Mouse (Mus musculus) liver, embryonic 14.5 days (tissue): ENCODE results near the gene Pkd1. TPM values are rescaled to one million over a fixed set of nuclear protein-coding genes. Genes with fewer than 3 reads are reported as not detected.

ENCODE experiments used
- ATAC-seq: fragments of 200-750 bp; cut with Nextera tagmentation; 2 replicates; pipeline ENCODE4 v1.8.0; 2017; ENCODE audit warnings: moderate number of reproducible peaks, mild to moderate bottlenecking, moderate library complexity; ENCODE audit not compliant: insufficient read depth
- DNase-seq, 3 experiments: peaks; one replicate each; pipeline ENCODE4 v3.0.0-alpha.2; 2012 to 2013; ENCODE audit warnings: low read depth in 3 of 3, low spot score in 3 of 3
- H3K27ac ChIP-seq: fragments of 300-500 bp; sonication (generic); 2 replicates; pipeline ENCODE4 v1.5.1; 2014; ENCODE audit warnings: moderate library complexity, mild to moderate bottlenecking, control low read depth, inconsistent platforms
- H3K27me3 ChIP-seq: fragments of 300-500 bp; sonication (generic); 2 replicates; pipeline ENCODE4 v1.6.1; 2014; ENCODE audit warnings: mild to moderate bottlenecking, low read length, moderate library complexity; ENCODE audit not compliant: control insufficient read depth, insufficient read depth
- H3K36me3 ChIP-seq: fragments of 300-500 bp; sonication (generic); replicated peaks from 2 replicates; pipeline ENCODE4 v1.6.1; 2014; ENCODE audit warnings: low read depth; ENCODE audit not compliant: control insufficient read depth, insufficient read depth
- H3K4me1 ChIP-seq, 2 experiments: fragments of 200-500 bp in 1 of 2; fragments of 300-500 bp in 1 of 2; sonication (generic) in 1 of 2; replicated peaks; 2 replicates each; pipeline ENCODE4 v1.6.1; 2012 to 2014; ENCODE audit warnings: antibody characterized with exemption in 1 of 2, inconsistent platforms in 1 of 2, low read length in 1 of 2; ENCODE audit not compliant: control insufficient read depth in 2 of 2, insufficient read depth in 2 of 2
- H3K4me2 ChIP-seq: fragments of 300-500 bp; sonication (generic); 2 replicates; pipeline ENCODE4 v1.6.1; 2014; ENCODE audit warnings: low read depth, mild to moderate bottlenecking, control low read depth, moderate library complexity
- H3K4me3 ChIP-seq, 2 experiments: fragments of 200-500 bp in 1 of 2; fragments of 300-500 bp in 1 of 2; sonication (generic) in 1 of 2; 2 replicates each; pipeline ENCODE4 v1.5.1; 2012 to 2014; ENCODE audit warnings: low read depth in 2 of 2, low read length in 2 of 2, mild to moderate bottlenecking in 2 of 2, control low read depth in 1 of 2, inconsistent platforms in 1 of 2, moderate library complexity in 1 of 2; ENCODE audit not compliant: insufficient read depth in 1 of 2
- H3K9ac ChIP-seq: fragments of 300-500 bp; sonication (generic); replicated peaks from 2 replicates; pipeline ENCODE4 v1.6.1; 2014; ENCODE audit warnings: mild to moderate bottlenecking, control low read depth, moderate library complexity
- H3K9me3 ChIP-seq: fragments of 300-500 bp; sonication (generic); 2 replicates; pipeline ENCODE4 v1.6.1; 2016; ENCODE audit warnings: low read length, mixed read lengths; ENCODE audit not compliant: control insufficient read depth
- CTCF ChIP-seq: IDR thresholded peaks from 2 replicates; pipeline ENCODE4 v1.5.1; 2016; ENCODE audit warnings: antibody characterized with exemption, low read depth, control low read depth
- EP300 ChIP-seq: IDR thresholded peaks from 2 replicates; pipeline ENCODE4 v1.6.1; 2016; ENCODE audit warnings: antibody characterized with exemption, low read depth
- WGBS: fragments of 180-500 bp; shearing (Covaris S2); extraction: QIAGEN DNeasy Blood & Tissue Kit; methylation state at CpG from one replicate; pipeline ENCODE4 v1.1.7; 2014; ENCODE audit not compliant: insufficient replicate concordance; 5-methylcytosine and 5-hydroxymethylcytosine counted together
- polyA plus RNA-seq, 2 experiments: library from polyadenylated mRNA; depleted of rRNA in 1 of 2; stranded (reverse) in 1 of 2; unstranded in 1 of 2; fragments of >200 nt; fragmentation: Nextera tagmentation in 1 of 2; extraction: Ambion mirVana in 1 of 2; gene quantifications; 2 replicates each; pipeline versions ENCODE4 v1.2.1 to v1.2.3; 2012 to 2014

Gene Pkd1
- polyA plus RNA-seq, 2 experiments: 1.8 to 3.4 TPM

DNA sequence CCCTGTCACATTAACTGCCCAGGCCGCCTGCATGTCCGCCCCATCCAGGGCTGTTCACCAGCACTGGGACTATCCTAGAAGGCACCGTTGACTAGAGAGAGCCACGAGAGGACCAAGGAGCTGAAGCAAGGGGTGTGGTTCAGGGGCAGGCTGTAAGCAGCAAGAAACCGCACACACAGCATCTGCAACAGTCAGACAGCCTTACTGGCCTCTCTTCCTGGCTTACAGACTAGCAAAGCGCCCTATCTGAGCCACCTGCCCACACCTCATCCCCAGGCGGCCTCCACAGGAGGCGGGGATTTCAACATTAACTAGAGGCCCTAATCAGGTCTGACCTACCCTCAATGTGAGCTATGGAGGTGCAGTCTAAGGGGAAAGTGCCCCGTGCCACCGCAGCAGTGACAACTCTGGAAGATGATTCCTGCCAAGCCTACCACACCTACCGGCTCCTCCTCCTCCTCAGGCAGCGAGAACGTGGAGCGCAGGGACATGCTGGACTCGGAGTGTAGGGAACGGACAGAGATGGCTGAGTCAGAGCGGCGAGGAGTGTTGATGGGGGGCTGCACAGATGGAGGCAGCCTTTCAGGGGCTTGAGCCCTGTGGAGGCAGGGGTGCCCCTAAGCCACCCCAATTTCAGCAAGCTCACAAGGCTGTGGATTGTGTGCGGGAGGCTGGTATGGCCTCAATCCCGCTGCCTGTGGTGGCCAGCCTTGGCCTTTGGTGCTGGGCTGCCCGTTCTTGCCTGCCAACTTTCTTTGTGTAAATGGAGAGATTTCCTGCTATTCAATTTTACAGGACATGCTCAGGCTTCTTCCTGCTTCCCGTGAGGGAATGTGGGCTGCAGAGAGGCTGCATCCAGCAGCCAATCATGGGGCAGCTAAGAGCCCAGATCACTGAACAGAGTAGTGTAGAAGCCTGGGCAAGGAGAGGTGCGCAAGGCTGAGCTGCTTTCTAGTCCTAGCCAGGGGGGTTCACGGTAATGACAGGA is 35.1 kb upstream of the Pkd1 start:
- Histone ChIP-seq H3K4me2 (no peak overlapping the region), H3K9me3 (no peaks in the 10 kb centered on the region), H3K27ac (no peak overlapping the region), H3K4me1 (no peaks in the 10 kb centered on the region), H3K27me3 (no peaks in the 10 kb centered on the region), H3K9ac (no peak overlapping the region), H3K4me3 (no peak overlapping the region), H3K36me3 (peaks cover 34% of the 10 kb centered on the region)
- TF ChIP-seq CTCF (no peak), EP300 (no peak)
- ATAC-seq (peak; percentile 55), DNase-seq (no peak)
- WGBS: 77% methylated on average over 24 of the region's 24 CpGs

DNA sequence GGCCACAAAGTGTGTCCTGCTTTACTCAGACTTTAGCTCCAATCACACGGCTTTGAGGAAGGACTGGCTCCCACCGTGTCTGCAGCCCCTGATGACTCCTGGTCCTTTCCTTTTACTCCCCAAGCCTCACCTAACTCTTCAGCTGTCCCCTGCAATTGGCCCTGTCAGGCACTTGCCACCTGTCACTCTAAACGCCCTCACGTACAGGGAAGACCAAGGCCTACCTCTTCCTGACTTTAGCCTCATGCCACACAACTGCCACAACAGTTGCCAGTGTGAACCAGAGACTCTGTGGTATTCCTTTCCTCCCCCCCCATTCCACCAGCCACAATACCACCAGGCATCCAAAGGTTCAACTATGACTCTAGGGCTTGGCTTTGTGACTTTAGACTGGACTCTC is 29.2 kb upstream of the Pkd1 start:
- H3K9ac ChIP-seq: no peak overlapping the region
- DNase-seq (no peak), ATAC-seq (no peak)
- H3K4me2 ChIP-seq: no peak overlapping the region
- H3K9me3 ChIP-seq: no peaks in the 10 kb centered on the region
- TF ChIP-seq CTCF (no peak), EP300 (no peak)
- H3K36me3 ChIP-seq: peaks cover 12% of the 10 kb centered on the region
- no peak overlapping the region for H3K27ac ChIP-seq
- no peaks in the 10 kb centered on the region for H3K4me1 ChIP-seq
- no peaks in the 10 kb centered on the region for H3K27me3 ChIP-seq
- no peak overlapping the region for H3K4me3 ChIP-seq
- 70% methylated on average over 4 of the region's 4 CpGs for whole genome bisulfite sequencing

DNA sequence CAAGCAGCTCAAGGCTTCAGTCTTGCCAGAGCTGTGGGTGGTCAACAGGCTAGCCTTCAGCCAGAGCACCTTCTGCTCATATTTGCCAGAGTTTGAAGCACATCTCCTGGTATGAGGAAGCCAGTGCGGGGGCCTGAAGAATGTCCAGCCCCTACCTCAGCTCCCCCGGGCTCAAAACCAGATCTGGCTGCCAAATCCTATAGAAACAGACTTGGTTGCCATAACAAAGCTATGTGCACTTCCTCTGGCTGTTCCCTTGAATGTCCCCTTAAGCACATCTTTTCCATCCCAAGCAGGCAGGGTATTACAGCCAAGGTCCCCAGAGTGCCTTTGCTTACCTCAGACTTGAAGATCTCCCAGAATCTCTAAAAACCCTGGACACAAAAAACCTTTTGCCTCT is 24.9 kb upstream of the Pkd1 start:
- Histone ChIP-seq H3K36me3 (no peaks in the 10 kb centered on the region; the same call in 1 of the 2 replicates), H3K9ac (no peak overlapping the region), H3K27me3 (no peaks in the 10 kb centered on the region), H3K4me3 (no peak overlapping the region), H3K4me2 (no peak overlapping the region), H3K27ac (no peak overlapping the region), H3K4me1 (peaks cover 11 to 22% of the 10 kb centered on the region in 2 experiments), H3K9me3 (no peaks in the 10 kb centered on the region)
- no peak for TF ChIP-seq EP300
- TF ChIP-seq CTCF: no peak
- no peak for ATAC-seq
- 82% methylated on average over 2 of the region's 2 CpGs for WGBS
- DNase-seq: no peak

DNA sequence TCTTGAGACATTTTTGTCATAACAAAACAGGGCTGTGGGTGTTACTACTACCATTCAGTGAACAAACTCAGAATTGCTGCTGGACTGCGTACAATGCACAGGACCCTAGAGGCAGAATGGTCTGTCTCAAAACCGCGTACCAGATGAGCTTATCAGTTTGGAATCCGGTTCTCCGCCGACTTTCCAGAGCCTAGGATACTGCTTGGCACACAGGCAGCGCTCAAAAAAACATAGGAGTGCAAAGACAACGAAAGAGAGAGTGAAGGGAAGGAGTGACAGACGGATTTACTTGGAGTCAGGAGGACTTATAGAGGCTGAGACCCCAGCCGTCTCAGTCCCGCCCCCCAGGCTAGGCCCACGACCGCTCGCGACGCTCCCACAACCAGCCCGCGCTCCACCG is 22.3 kb upstream of the Pkd1 start:
- WGBS: 0% methylated on average over 19 of the region's 19 CpGs
- peak overlapping the region; percentile 78 for H3K9ac ChIP-seq

More for the DNA sequence above, 22.3 kb upstream of the Pkd1 start:
- H3K27me3 ChIP-seq: no peaks in the 10 kb centered on the region
- ATAC-seq (no peak), DNase-seq (no peak)
- no peak for TF ChIP-seq CTCF
- no peak for TF ChIP-seq EP300
- no peaks in the 10 kb centered on the region; the same call in 1 of the 2 replicates for H3K36me3 ChIP-seq
- H3K27ac ChIP-seq: peak overlapping the region; percentile 11; the same call in 1 of the 2 replicates
- no peaks in the 10 kb centered on the region for H3K9me3 ChIP-seq
- peak overlapping the region; percentile 84 to 99 for H3K4me3 ChIP-seq
- H3K4me2 ChIP-seq: peak overlapping the region; percentile 71
- peaks cover 11 to 29% of the 10 kb centered on the region in 2 experiments for H3K4me1 ChIP-seq
